Mouse (Mus musculus) Muller cell, postnatal 12 days (primary cell): ENCODE results near the gene Ice1.
A peak's percentile ranks its signal among the peaks of the same experiment; 100 is the strongest.

Experiments
- DNase-seq: peaks from one replicate; pipeline ENCODE4 v3.0.0-alpha.2; 2015; ENCODE audit errors: inconsistent ontology term

The Ice1 gene

DNA sequence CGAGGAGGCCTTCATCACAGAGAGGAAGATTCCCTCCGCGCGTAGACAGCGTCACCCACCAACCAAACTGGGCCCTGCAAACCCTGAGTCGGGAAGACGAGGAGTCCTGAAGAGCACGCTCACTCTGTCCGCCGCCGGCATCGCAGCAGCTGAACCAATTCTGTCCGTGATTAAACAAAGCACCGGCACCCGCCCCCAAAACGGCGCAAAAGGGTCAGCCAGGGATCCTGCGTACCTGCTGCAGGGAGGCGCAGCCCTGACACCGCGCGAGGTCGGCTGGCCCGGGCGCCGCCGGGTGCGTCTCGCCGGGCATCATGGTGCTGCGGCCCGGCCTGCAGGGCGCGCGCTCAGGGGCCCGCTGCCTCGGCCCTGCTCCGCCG is at the start of gene Ice1:
TSS of gene Ice1 (minus strand) at position 353 of the 380 bp plus-strand sequence.
- no peak for DNase-seq

DNA sequence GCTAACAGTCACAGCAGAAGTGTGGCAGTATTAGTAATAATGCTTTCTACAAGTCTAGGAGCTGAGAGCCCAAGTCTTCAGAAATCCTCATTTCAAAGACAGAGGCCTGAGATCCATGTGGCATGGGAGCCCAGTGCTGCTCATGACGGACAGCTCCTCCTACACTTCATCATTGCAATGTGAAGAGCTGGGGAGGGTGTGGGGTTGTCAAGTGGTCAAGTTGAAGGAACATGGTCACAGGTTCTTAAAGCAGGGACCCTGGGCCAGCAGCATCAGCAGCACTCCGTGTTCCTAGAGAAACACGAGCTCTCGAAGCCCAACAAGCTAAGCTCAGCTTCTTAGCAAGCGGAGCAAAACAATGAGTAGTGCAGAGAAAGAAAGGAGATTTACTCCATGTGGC is 48.4 kb upstream of the Ice1 start:
- no peak for DNase-seq

DNA sequence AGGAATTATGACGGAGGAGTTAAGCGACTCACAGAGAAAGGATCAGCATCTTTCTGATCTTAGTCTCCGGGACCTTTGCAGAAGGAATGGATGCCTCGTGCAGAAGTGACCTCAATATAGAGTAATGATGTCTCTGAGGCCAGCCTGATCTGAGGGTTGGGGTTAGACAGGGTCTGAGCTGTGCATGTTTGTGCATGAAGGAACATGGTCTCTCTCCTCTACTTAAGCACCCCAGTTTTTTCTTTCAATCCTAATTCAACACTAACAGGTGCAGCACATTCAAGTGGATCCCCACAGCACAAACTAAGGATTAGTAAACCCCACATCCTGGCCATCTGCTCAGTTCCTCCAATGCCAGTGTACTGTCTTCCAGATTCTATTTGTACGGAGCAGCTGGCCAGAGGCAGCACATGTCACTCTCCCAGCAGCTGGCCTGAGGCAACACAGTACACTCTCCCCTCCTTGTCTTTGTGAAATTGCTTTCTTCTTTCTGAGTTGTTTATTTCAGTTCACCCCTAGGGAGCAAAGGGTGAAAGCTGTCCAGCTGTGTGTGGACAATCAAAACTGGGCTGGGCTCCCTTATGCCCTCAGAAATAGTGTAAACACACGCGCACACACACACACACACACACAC is 47.7 kb upstream of the Ice1 start:
- no peak for DNase-seq

DNA sequence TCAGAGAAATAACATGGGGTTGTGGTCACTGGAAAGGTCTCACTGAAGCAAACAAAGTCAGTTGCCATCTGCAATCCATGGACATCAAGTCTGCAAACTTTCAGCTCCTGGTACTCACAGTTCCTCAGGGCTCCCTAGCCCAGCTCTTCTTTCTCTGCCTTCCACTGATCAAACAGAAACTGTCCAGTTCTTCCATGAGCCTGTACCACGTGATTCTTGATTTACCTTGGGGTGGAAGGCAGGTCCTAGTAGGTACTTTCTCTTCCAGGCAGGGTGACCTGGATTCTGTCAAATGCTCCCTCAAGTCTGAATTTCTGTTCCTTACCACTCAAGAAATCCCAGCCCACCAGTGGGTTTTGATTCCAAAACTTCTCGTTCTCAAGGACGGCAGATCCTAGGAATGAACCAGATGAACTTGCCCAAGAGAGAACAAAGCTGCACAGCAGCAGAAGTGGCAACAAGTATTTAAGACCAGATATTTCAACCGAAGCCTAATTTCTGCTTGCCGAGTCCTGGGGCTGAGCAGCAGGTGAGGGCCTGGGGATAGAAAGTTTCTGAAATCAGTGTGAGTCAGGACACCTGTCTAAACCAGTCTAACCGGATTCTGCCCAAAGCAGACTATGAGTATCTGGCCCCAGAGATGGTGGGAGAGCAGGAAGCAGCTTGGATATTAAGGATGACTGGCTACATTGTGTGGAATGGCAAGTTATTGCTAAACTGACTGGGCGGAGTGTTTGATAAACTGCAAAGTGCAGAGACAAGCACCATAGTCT is 44.2 kb upstream of the Ice1 start:
- no peak for DNase-seq

DNA sequence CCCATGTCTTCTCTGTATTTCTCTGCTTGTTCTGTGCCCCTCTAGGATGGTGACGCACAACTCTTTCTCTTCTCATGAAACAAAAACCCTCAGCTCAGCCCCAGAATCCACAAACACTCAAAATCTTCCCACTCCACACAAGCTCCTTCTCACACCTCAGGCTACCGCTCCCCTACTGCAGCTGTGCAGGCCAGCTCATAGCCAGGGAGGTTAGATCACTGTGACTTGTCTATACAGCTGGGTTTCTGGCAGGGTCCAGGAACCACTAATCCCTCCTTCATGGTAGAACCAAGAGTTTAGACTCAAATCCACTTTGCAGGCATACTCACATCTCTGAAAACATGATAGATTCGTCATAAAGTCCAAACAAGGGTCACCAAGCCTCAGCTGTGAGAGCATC is 42.9 kb upstream of the Ice1 start:
- no peak for DNase-seq

DNA sequence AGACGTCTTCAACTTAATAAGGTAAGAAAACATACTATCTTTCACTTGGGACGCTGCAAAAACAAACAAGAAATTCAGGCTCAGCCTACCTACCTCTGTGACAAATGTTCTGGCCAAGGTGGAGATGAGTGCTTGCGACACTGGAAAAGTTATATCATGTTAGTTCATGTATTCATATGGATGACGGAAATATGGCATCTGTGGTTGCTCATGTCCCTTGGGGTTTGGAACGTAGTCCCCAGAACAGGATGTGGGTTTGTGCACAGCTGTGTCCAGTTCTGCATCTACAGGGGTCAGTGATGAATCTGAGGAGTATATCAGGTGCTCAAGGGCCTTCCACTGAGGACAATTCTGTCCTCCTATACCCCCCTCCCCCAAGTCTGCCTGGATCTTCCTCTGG is 40.3 kb upstream of the Ice1 start:
- no peak for DNase-seq

DNA sequence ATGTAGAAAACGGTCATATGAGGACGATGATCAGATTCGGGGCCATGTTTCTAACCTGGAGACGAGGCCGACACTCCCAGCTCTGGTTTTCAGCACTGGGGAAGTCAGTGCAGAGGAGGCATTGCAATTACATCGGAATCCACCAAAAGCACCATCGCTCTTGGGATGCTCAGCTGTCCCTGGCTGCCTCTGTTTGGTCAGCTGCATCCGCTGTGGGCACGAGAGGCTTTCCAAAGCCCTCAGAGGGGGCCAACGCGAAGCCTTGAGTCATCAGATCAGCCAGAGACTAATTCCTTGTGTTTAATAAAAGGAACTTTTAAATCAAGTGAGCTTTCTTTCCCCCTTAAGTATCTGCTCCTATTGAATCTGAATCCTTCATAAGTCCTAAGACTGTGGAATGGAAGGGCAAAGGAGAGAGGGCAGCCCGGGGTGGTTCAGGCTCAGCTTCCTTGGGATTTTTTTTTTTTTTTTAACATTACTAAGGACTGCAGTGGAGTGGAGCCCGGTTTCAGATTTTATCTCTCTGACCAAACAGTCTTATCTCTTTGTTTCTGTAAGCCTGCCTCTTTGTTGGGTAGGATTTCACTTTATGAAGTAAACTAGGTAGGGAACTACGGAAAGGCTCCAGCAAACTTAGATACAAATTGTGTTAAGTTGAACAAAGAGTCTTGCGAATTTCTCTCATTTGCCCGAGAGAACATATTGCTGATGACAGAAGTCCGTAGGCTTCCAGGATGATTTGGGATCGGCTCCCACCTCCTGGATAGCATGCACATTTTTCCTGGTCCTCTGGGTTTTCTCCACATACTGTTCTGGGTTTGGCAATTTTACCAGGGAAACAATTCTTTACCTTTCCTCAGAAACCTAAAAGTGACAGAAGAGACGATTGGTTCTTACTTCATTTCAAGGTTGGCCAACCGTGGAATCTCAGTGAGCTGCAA is 39.1 kb upstream of the Ice1 start:
- no peak for DNase-seq

DNA sequence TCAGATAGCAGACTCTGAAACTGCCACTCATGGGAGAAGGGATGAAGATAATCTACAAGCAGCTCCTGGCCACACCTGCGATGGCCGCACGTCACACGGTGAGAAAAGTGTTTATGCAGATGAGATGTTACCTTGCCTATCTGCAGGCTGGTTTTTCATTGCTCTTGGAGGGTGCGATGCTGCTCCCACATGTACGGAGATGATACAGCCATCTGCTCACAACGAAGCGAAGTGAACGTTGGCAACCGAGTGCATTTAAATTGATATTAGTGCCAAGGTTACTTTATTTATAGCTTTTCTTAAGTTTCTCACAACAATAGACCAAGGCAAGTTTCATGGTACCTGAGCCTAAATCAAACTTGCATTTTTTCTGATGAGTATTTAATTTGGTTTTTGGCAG is 37.6 kb upstream of the Ice1 start:
- no peak for DNase-seq

DNA sequence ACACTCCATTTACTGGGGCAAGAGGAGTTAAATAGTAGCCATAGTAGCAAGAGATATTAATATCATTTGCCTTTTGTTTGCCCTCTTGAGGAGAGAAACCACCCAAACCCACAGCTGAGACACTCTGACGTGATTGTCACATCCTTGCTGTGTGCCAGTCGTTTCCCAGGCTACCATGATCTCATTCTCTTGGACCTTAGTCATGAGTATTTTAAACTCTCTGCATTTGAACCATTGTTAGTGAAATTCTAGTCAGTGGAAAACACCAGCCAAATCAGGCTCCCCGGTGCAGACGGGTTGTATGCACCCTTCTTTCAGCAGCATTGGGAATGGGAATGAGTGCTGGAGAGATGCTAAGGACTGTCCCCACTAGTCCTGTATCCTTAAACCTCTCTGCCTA is 32.6 kb upstream of the Ice1 start:
- peak; percentile 29 for DNase-seq

DNA sequence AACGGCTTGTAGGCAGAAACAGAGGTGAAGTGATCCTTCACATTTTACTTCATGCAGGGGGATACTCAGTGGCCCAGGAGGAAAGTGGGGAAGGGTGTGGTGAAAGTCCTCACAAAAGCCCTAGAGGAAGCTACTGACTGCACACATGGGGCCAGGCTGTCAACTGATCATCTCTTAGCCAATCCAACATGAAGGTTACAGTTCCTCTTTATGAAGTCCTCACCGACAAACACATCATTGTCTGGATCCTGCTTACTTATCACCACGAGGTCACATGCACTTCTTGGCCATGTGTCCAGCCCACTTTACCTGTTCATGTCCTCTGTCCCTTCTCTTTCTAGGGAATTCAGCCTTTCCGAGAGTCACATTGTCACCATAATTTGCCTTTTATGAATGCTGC is 22.3 kb upstream of the Ice1 start:
- DNase-seq = no peak

DNA sequence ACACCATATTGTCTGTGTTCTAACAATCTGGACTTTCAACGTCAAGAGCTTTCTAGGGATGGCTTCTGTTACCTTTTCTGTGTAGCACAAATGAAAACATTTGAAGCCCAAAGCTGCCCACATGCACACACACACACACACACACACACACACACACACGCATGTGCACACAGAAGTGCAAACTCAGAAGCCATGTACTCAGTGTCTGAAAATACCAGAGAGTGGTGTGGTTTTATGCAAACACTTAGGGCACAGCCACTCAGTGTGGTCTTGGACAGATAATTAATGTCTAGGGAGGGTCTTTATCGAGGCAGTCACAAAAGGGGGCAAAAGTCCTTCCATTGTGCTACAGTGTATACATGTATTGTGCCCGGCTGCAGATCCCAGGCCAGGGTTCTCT is 19.3 kb upstream of the Ice1 start:
- no peak for DNase-seq

DNA sequence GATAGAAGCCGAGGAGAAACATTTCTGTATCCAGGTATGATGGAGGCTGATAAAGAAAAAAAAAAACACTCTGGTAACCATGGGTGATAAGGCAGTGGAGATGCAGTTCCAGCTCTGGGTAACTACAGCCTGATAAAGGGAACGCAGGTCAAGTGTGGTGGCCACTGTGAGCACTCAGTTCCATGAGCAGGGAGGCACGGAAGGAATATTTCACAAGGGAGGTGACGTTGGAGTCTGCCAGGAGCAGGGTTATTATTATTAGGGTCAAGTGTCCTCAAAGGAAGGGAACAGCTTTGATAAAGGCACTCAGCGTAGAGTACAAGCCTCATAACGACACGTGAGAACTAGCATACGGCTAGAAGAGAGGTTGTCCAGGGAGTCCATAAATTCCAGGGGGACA is 18.9 kb upstream of the Ice1 start:
- no peak for DNase-seq

DNA sequence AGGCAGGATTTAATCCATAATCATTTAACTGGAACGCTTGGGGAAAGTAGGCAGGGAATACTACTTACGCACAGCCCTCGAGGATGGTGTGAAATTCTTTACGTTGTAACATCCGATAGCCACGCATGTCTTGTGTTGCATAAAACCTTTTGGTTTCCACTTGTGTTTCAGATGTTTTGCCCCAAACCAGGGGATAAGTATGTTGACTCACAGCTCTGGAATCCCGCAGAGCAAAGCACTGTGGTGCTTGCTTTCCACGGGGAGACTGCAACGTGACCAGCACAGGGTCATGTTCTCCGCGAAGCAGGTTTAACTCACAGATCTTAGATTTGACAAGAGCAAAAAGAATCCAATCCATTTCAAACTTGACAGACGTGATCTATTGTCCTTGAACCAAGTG is 18.1 kb upstream of the Ice1 start:
- no peak for DNase-seq

DNA sequence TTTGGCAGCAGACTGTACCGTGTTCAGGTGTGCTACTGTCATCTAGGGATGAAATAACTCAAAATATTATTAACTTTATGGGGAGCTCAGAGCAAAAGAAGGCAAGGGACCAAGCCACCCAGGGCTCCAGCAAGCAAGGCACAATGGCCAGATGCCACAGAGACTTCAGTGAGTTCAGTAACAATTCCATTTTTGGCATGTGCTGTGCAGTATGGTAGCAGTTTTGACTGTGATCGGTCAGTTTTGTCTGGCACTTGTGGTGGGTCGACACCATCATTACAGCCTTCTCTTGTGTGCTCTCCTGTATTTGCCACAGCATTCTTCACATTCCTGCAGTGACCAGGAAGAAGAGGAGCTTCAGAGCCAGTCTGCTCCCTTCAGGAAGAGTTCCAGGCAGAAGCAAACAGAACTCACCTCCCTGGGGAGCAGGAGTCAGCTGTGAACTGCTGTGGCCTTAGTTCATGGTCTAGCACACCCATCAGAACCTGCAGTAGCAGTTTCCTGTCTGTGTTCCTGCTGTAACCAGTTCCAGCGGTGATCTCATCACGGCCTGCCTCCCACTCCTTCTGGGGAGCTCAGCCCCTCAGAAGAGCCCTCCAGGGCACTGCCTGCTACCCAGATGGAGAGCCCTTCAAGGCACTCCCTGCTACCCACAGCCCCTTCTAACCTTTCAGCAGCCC is 16.8 kb upstream of the Ice1 start:
- peak; percentile 79 for DNase-seq

DNA sequence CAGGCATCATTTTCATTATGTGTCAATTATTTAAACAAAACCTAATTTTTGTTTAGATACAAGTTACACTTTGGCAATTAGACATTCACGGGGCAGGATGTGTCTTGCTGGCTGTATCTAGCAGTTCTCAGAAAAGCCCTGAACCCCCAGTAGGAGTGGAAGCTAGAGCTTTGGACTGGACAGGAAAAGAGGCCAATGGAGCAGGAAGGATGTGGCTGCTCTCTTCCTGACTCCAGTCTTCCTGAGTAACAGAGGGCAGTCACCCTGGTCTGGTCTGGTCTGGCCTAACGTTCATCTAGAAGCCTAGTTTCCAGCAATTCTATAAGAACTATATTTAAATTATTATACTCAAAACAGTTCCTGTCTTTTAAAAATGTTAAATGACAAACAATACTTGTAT is 16.0 kb upstream of the Ice1 start:
- no peak for DNase-seq

DNA sequence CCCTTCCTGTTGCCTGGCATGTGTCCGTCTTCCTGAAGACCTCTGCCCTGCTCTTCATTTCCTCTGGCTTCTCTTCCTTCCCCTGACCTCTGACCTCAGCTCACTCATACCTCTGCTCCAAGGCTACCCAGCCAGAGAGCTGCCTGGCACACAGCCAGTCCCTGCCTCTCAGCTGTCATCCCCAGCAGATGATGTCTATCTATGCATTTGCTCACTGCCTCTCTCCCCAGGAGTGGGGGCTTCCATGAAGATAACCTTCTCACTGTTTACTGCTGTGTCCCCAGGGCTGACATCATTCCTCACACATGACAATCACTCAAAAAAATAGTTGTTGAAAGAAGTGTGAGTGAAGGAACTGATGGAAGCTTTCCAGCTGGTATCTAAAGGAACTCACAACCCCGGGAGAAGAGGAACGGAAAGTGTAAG is 12.6 kb upstream of the Ice1 start:
- no peak for DNase-seq

DNA sequence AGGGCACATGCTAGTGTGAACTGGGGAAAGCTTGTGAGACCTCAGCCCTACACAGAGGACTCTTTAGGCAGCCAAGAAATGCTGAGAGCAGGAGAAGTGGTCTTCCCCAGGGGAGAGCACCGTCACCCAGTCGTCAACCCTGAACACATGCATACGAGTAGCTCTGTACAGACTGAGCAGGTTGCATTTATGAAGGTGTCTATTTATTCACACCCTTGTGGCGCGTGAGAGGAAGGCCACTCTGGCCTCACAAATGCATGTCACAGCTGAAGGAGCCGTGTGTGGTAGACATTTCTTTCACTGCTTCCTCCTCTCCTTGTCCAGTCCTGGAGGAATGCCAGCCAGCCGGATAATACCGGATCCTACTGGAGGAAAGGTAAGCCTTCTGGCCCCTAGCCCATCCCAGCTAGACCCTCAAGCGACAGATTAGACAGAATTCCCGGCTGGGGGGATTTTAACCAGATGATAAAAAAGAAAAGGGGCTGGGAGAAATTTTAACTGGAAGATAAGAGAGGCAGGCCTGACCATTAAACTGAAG is 8.6 kb upstream of the Ice1 start:
- DNase-seq = no peak

DNA sequence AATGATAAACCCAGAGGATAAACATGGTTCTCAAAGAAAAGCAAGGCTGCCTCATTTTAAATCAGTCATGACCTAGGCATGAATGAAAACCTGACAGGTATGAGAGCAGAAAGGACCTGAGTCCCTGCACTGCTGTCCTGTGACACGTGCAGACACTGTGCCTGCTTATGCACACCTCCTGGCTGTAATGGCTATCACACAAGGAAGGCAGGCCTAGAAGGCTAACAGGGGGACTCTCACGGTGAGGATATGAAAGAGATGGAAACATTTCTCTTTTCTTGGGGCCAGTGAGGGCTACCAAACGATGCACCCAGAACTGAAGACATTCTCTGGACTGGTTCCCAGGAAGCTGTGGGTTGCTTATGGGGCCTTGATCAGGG is 6.6 kb upstream of the Ice1 start:
- DNase-seq = no peak

DNA sequence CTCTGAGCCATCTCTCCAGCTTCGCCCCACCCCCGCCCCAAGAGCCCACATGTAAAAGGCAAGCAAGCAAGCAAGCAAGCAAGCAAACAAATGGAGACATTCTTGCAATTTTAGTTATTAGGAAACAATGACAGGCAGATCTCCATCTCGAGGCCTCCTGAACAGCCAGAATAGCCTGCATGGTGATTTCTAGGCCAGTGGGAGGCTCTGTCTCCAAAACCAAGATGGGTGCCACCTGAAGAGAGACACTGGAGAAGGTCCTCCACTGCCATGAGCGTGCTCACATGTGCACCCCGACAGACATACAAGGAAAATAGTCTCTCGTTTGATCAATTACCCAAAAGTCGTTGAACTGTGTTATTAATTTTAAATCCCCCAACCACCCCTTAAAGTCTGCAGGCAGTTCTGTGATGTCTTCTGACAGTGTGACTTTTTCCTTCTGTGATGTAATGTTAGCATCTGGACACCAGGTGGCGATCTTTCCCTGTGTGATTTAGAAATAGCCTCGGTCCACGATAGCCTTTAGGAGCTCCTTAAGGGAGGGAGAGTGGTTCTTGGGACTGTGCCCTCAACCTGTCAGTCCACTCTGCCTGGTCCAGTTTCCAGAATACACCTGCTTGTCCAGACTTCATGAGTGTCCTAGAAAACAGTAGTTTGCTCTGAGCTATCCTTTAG is 6.1 kb upstream of the Ice1 start:
- peak; percentile 55 for DNase-seq

DNA sequence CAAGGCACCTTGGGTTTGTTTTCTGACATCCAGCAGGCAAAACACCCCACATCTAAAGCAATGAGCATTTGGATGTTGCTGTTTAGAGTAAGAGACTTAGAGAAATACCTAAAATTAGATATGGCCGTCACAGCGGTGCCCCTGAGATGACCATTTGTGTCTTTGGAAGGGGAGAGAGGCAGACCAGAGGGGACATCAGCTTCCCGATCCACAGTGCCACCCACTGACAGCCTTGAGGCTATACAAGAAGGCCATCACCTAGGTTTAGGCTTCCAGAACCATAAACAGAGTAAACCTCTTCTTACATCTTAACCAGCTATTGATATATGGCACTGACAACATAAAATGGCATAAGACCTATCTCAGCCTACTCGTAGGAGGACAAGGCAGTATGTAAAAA is 4.5 kb upstream of the Ice1 start:
- DNase-seq = no peak

DNA sequence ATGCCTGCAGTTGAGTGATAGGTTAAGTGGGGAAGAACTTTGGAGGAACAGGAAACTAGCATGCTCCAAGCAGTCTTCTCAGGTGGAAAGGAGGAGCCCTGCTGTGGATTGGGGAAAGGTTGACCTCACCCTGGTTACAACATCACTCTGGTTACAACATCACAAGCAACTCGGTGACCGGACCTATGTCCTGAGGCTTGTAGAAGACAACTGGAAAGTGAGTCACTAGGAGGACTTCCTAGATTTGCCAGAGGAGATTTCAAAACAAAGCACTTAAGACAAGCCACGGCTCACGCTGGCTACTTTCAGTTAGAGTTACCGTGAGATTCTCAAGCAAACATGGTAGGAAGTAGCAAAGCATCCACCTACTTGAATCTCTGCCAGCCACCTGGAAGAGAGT is 3.9 kb upstream of the Ice1 start:
- DNase-seq = no peak
